Mouse (Mus musculus) embryonic stem cell, embryonic (primary cell): ENCODE data around the gene Adipoq.

Experiments
- CTCF ChIA-PET, 4 experiments: fragments of 300-600 bp in 2 of 4; fragments of 350-600 bp in 2 of 4; sonication (Branson Sonifier 250); formaldehyde crosslinking; loops; one replicate each; lab custom pipeline; 2022; ENCODE audit warnings: inconsistent platforms in 2 of 4; lab: Charles Lee
- POLR2A ChIA-PET, 4 experiments: fragments of 300-600 bp in 2 of 4; fragments of 350-600 bp in 2 of 4; sonication (Branson Sonifier 250); formaldehyde crosslinking; loops; one replicate each; lab custom pipeline; 2022; ENCODE audit warnings: antibody characterized with exemption in 4 of 4, inconsistent platforms in 1 of 4; lab: Charles Lee

Adipoq gene

DNA sequence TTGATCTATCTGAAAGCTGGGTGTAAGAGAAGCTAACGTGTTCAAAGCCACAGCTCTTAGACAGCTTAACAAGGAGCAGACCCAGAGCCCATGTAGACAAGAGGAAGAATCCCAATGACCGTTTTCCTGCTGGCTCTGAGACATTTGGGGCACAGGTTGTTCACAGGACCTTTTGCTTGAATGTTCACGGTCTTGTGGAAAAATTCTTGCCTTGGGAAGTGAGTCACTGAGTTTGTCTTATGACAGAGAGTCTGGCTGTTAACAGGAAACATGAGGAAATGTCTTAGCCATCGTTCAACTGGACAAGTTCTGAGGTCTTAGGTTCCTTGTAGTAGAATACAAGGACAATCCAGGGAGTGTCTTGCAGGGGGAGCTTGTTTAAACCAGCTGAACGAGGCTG lies 20.7 kb downstream of the Adipoq start:
- CTCF ChIA-PET, result interaction anchor here in 2 of 4 experiments (1.2 to 1.5 kb wide), 3 partner anchors 28 to 236 kb away, joined by 3 to 6 read pairs (median 3); no protein-coding TSS in a partner anchor
- POLR2A ChIA-PET, result interaction anchor here in 1 of 4 experiments (0.5 to 1.4 kb wide), 3 partner anchors 13 to 91 kb away, joined by 3 read pairs; no protein-coding TSS in a partner anchor

DNA sequence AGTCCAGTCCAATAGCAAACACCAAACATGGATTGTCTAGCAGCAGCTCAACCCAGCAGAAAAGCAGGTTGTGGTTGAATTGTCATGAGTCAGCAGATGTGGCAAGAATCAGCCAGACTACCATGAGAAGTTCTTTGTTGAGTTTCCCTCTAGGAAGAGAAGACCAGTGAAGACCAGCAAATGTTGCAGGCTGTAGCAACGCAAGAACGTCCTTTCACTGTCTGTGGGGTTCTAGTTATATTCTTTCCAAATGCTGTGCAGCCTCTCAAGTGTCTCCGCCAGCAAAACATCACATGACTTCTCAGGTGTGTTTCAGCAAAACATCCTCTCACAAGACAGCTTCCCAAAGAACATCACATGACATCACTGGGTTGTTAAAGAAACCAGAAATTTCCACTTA lies 24.5 kb downstream of the Adipoq start:
- CTCF ChIA-PET, result interaction anchor here in 1 of 4 experiments (0.6 kb wide), 1 partner anchor 327 kb away, joined by 3 read pairs; no protein-coding TSS in a partner anchor
- POLR2A ChIA-PET, result interaction anchor here in 2 of 4 experiments (1.4 kb wide), 2 partner anchors 62 kb away, joined by 4 to 5 read pairs; no protein-coding TSS in a partner anchor

DNA sequence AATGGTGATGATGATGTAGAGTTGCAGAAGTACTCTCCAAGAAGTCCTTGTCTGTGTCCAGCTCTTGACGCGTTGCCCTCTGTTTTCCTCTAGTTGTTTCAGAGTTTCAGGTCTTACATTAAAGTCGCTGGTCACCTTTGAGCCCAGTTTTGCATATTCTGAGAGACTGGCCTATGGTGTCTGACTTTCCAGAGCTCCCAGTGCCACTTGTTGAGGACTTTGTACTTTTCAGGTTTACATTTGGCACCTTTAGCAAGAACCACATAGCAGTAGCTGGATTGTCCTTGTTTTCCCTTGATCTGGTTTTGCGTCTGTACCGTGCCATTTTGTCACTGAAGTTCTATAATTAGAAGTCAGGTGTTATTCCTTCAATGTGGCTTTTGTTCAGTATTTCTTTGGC lies 27.6 kb downstream of the Adipoq start:
- CTCF ChIA-PET, result no interaction called here
- POLR2A ChIA-PET, result no interaction called here

DNA sequence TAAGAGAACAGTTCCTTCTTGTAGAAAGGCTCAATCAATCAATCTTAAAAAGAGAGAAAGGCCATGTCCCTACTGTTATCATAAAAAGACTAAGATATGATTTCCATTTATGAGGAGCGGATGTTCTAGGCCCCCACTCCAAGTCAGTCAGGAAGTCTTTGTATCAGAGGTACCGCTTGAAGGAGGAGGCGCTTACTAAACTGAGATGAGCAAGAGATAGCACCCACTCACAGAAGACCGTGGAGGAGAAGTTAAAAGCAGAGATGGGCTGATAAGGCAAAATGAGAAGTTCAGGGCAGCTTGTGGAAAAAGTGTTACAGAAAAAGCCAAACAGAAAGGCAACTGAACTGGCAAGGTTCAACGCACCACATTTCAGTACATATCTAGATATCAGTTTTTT lies 28.5 kb downstream of the Adipoq start:
- ChIA-PET CTCF (no interaction called here), POLR2A (no interaction called here)

DNA sequence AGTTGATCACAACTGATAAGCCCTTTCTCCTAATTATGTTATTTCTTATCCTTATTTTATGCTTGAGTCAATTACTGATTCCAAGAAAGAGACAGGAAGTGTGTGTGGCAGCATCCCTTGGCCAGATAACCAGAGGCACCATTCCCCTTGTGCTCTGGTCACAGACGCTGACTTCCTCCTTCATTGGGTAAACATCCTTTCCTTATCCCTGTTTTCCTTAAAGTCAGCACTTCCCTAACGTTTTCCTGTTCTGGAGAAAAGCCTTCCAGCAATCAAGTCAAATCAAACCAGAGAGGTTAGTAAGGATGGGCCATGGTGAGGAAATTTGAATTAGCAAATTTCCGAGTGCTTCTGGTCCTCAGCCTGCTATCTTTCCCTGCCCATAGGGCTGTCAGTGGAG lies 29.6 kb downstream of the Adipoq start:
- POLR2A ChIA-PET, result no interaction called here
- CTCF ChIA-PET, result no interaction called here

DNA sequence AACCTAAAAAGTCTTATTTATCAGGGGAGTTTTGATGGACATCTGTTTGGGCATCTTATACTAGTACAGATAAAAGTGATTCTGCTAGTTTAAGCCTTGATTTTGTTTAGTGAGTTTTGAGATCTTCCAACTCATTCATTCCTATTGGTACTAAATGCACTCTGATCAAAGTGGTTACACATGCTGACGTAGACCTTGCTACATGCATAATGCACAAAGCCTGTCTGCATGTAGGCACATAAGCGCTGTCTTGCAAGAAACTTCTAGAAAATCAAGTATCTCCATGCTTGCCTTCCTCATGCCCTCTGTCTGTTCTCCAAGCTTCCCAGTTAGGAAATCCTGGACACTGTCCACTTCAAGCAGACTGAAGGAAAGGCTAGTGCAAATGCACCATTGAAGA lies 31.5 kb downstream of the Adipoq start:
- CTCF ChIA-PET, result interaction anchor here in 1 of 4 experiments (0.5 kb wide), 1 partner anchor 72 kb away, joined by 7 read pairs; no protein-coding TSS in a partner anchor
- POLR2A ChIA-PET, result interaction anchor here in 1 of 4 experiments (0.7 kb wide), 1 partner anchor 605 kb away, joined by 3 read pairs; no protein-coding TSS in a partner anchor

DNA sequence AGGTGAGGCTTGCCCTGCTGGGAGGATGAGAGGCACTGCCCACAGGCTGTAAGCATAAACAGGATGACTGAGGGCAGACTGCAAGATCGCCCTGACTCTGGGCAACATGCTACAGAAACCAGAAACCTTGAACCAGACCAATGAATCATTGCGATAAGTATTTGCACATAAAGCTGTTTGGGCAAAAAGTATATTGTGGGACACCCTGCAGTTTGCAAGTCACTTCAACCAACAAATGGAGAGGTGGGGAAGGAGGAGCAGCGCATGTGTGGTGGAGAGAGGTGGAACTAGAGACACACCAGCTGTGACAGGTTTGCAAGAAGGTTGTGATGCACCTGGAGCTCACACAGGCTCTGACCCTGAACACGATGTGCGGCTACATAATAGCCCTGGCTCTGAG lies 32.5 kb downstream of the Adipoq start:
- POLR2A ChIA-PET, result interaction anchor here in 1 of 4 experiments (0.9 to 1.1 kb wide), 2 partner anchors 51 to 239 kb away, joined by 3 read pairs; partner anchors contain the start of gene Rfc4
- CTCF ChIA-PET, result interaction anchor here in 2 of 4 experiments (0.6 to 1.7 kb wide), 3 partner anchors 13 to 371 kb away, joined by 3 to 4 read pairs (median 3); no protein-coding TSS in a partner anchor

DNA sequence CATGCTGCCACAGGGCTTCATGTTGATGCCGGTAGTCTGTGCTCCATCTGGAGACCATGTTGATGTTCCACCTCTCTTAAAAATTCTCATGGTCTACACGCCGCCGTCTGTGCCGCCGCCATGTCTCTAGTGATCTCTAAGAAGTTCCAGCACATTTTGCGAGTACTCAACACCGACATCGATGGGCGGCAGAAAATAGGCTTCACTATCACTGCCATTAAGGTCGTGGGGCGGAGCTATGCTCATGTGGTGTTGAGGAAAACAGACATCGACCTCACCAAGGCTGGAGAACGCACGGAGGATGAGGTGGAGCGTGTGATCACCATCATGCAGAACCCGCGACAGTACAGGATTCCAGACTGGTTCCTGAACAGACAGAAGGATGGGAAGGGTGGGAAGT lies 33.1 kb downstream of the Adipoq start:
- ChIA-PET POLR2A (interaction anchor here in 1 of 4 experiments (1.1 to 1.5 kb wide), 2 partner anchors 15 to 52 kb away, joined by 3 read pairs; partner anchors contain the start of gene Rfc4), CTCF (interaction anchor here in 3 of 4 experiments (0.5 to 1.7 kb wide), 4 partner anchors 13 to 372 kb away, joined by 3 to 4 read pairs (median 4); no protein-coding TSS in a partner anchor)

DNA sequence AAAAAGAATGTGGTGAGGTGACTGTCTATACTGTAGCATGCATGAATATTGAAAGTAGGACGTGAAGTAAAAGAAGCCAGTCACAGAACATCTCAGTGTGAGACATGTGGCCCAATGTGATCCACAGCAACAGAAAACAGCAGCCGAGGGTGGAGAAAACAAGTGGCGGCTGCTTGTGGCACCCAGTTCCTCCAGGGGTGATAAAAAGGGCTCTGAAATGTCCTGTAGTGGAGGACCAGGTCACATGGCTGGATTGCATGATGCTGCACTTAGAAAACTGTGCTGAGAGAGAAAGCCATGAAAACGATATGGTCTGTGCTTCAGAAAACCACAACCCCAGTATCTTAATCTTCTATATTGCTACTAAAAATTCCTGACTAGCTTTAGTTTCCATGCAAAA lies 34.7 kb downstream of the Adipoq start:
- POLR2A ChIA-PET, result interaction anchor here in 1 of 4 experiments (0.6 kb wide), 1 partner anchor 75 kb away, joined by 3 read pairs; no protein-coding TSS in a partner anchor
- CTCF ChIA-PET, result interaction anchor here in 1 of 4 experiments (0.6 kb wide), 1 partner anchor 9 kb away, joined by 4 read pairs; no protein-coding TSS in a partner anchor

DNA sequence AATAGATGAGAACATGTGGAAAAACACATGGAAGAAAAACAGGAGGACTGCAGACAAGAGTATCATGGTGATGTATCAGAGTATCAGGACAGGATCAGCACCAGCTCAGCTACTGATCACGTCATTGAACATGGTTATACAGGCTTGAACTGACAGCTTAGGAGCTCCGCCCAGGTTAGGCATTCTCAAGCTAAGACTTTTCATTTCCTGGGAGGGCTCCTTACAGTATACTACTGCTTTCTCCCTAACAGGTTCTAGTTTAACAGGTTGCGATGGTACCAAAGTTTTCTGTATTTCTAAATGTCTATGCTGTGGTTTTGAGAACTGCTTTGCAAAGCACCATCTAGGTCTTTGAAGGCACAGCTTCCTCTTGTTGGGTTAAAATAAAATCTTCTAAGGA lies 35.2 kb downstream of the Adipoq start:
- ChIA-PET POLR2A (interaction anchor here in 1 of 4 experiments (0.6 kb wide), 1 partner anchor 75 kb away, joined by 3 read pairs; no protein-coding TSS in a partner anchor), CTCF (interaction anchor here in 1 of 4 experiments (0.6 kb wide), 1 partner anchor 9 kb away, joined by 4 read pairs; no protein-coding TSS in a partner anchor)

DNA sequence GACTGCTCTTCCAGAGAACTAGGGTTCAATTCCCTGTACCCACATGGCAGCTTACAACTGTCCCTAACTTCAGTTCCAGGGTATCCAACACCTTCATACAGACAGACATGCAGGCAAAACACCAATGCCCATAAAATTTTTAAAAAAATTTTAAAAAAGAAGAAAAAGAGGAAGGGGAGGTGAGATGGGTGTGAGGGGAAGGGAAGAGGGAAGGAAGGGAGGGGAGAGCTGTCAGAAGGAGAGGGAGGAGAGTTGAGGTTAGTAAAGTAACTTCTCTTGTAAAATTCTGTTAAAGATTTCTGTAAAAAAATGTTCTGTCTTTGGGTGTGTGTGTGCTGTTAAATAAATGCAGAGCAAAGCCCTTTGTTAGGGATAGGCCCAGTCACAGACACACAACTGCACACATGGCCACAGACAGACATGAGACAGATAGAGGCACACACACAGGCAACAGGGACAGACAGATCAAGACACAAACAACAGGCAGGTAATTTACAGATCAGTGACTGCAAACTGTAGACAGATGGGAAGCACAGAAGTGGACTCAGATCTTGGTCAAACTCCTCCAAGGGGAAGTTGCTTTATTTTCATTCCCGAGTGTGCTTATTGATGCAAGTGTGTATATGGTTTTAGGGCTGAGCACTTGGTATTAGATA lies 35.7 kb downstream of the Adipoq start:
- CTCF ChIA-PET, result interaction anchor here in 1 of 4 experiments (0.6 kb wide), 2 partner anchors 10 to 632 kb away, joined by 4 to 6 read pairs; no protein-coding TSS in a partner anchor
- POLR2A ChIA-PET, result interaction anchor here in 1 of 4 experiments (0.6 kb wide), 1 partner anchor 74 kb away, joined by 3 read pairs; no protein-coding TSS in a partner anchor

DNA sequence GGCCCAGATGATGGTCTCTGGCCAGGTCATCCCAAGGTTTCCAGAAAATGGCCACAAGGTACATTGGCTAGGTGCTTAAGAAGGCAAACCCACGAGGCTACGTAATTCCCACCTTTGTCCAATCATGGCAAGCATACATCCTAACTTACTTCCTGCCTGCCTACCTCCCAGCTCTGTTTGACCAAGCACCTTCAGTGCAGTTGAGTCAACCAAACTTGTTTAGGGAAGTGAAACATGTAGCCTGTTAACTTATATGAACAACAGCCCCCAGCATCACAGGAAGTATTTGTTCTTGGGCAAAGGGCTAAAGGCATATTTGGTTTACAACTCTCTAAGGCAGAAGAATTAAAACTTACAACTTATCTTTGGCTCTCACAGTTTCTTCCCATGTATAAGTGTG lies 39.5 kb downstream of the Adipoq start:
- ChIA-PET POLR2A (interaction anchor here in 1 of 4 experiments (0.6 kb wide), 2 partner anchors 24 to 53 kb away, joined by 3 read pairs; no protein-coding TSS in a partner anchor), CTCF (interaction anchor here in 2 of 4 experiments (0.8 to 1.2 kb wide), 2 partner anchors 21 to 39 kb away, joined by 3 read pairs; partner anchors contain the start of gene St6gal1 (in 1 of the 2))

DNA sequence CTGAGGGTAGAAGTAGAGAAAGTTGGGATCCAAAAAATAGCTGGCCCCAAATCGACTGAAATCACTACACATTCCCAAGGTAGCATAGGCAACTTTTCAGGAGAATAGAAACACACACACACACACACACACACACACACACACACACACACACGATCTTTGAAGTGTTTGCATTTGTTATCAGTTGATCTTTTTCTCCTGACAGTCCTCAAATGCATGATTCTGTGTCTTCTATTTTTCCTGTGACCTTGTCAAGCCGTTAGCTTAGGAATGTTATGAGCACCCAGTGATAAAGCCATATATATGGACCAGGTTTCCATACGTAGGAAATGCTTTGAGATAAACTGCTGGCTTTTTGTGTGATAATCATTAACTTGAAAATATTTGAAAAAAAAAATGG lies 40.1 kb downstream of the Adipoq start:
- POLR2A ChIA-PET, result interaction anchor here in 1 of 4 experiments (0.6 kb wide), 2 partner anchors 23 to 54 kb away, joined by 3 read pairs; no protein-coding TSS in a partner anchor
- CTCF ChIA-PET, result interaction anchor here in 1 of 4 experiments (1.2 kb wide), 1 partner anchor 38 kb away, joined by 3 read pairs; the partner anchor contains the start of gene St6gal1

DNA sequence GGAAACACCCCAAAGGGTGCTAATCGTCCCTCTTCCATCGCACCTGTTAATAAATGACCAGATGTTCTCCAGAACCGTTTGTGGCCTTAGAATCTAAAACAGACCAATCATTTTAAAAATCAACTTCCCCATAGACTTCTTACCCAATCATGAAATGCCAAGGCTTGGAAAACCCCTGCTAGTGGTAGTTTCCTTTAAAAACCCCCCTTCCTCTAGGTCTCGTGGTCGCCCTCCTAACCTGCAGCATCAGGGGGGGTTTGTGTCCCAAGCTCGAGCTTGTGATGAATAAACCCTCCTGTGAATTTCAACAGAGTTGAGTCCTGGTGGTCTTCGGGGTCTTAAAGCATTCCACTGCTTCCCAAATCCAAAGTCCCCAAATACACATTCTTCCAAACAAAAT lies 41.6 kb downstream of the Adipoq start:
- POLR2A ChIA-PET, result no interaction called here
- CTCF ChIA-PET, result no interaction called here

DNA sequence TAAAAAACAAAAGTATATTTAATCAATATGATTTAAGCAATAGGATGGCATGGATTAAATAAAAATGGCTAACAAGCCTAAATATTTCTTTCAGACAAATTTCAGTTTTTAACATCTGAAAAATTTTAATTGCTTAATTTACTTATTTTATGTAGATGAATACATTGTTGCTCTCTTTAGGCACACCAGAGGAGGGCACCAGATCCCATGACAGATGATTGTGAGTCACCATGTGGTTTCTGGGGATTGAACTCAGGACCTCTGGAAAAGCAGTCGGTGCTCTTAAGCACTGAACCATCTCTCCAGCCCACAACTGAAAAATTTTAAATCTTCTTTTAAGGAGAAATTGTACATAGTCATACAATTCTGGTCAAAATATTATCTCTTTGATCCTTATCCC lies 43.3 kb downstream of the Adipoq start:
- ChIA-PET CTCF (no interaction called here), POLR2A (no interaction called here)

DNA sequence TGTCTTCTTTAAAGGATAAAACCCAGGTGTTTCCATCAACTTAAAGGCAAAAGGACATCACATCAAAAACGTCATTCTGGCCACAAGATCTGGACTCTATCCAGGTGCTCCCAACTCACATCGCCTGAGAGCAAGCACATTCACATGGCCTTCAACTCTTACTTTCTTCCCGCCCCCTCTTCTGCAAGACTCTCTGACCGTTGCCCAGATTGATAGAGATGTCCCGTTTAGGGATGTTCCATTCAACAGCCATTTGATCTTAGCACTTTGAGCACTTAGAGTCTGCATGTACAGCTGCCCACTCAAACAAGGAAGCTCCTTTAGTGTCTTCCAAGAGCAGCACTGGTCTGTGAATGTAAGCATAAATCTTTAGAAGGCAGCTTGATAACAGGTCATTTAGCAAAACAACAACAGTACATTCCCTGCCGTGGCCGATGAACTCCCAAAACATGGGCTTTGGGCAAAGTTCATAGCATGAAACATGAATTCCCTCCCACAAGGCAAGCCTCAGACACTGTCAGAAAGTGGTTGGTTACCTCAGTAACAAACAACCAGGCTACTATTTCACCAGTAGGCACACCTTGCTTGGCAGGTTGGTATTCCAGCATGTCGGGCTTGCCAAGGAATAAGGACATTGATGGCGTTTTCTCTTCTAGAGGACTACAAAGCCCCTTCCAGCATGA lies 45.4 kb downstream of the Adipoq start:
- ChIA-PET CTCF (no interaction called here), POLR2A (no interaction called here)

DNA sequence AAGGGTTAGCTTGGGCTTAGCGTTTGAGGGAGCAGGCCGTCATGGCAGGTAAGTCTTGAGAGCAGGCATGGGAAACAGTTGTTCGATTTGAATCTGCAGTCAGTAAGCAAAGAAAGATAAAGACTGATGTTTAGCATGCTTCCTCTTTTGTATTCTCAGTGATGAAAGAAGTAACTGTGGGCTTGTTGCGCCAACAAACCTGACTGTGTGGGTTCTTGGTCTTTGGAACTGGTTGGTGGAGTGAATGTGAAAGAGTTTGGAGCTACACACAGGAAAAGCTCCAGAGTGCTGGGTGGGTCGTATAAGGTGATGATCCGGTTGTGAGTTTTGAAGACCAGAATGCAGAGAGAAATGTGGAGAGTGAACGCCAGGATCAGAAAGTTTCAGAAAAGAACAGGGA lies 49.3 kb downstream of the Adipoq start:
- CTCF ChIA-PET, result interaction anchor here in 1 of 4 experiments (0.7 kb wide), 1 partner anchor 55 kb away, joined by 3 read pairs; no protein-coding TSS in a partner anchor
- POLR2A ChIA-PET, result no interaction called here

DNA sequence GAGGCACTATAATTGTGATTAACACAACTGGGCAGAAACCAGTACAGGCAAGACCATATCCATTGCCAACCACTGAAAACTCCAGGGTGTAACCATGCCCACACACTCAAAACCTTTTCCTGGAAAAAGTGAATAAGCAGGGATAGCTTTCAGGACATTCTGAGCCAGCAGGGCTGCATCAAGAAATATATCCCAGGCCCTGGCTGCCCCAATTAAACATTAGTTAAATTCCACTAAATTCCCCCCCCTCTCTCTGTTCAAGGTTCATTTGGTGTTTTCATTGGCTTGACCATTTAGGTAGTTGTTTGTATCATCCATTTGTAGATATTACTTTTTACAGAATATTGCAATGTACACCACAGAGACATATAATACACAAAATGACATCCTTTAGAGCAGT lies 50.0 kb downstream of the Adipoq start:
- ChIA-PET POLR2A (no interaction called here), CTCF (no interaction called here)

DNA sequence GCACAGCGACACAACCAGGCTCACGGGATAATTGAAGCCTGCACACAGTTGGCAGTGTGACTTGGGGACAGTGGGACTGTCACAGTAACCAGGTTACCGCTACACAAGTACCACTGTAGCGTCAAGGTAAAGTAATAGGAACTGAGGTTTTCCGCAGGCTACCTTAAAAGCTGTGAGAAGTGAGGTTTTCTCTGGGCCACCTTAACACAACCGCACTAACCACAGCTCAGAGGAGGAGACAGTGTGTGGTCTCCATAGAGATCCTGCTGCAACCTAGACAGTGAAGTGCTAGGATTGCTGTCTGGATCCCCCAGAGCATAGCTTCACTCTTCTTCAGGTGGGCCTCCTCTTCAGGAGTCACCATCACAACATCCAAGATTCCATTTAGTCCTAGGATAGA lies 50.5 kb downstream of the Adipoq start:
- POLR2A ChIA-PET, result no interaction called here
- CTCF ChIA-PET, result no interaction called here
